Mouse (Mus musculus) erythroblast, embryonic 14.5 days (primary cell): ENCODE results near the gene Dhx34.

Source experiments
- GATA1 ChIP-seq: IDR thresholded peaks from 2 replicates; pipeline ENCODE4 v1.6.1; 2012; ENCODE audit warnings: low read length, inconsistent platforms, mixed read lengths
- TAL1 ChIP-seq: IDR thresholded peaks from 3 replicates; pipeline ENCODE4 v1.6.1; 2012; ENCODE audit warnings: low read length, inconsistent platforms, mixed read lengths

- TF ChIP-seq TAL1, result no peak
- no peak for TF ChIP-seq GATA1
These were observed 22.2 kb upstream of the Dhx34 start, which contains the start of gene C5ar2 for GRCm38 (mm10) chr7:16244067-16244466.
